Mouse (Mus musculus) heart, embryonic 10.5 days (tissue): ENCODE results near the gene Cib4. TPM values are rescaled to one million over a fixed set of nuclear protein-coding genes. Genes with fewer than 3 reads are reported as not detected.
A peak's percentile ranks its signal among the peaks of the same experiment; 100 is the strongest.

Experiments used
- DNase-seq: peaks from one replicate; pipeline ENCODE4 v3.0.0-alpha.2; 2017; ENCODE audit warnings: low spot score
- H3K27ac ChIP-seq: fragments of 300-500 bp; sonication (generic); 2 replicates; pipeline ENCODE4 v1.5.1; 2016; ENCODE audit warnings: mild to moderate bottlenecking
- H3K27me3 ChIP-seq: fragments of 300-500 bp; sonication (generic); 2 replicates; pipeline ENCODE4 v1.6.1; 2016; ENCODE audit warnings: mild to moderate bottlenecking; ENCODE audit not compliant: poor library complexity, insufficient read depth, severe bottlenecking
- H3K36me3 ChIP-seq: fragments of 300-500 bp; sonication (generic); 2 replicates; pipeline ENCODE4 v1.6.1; 2016; ENCODE audit warnings: mild to moderate bottlenecking, moderate library complexity
- H3K4me1 ChIP-seq: fragments of 300-500 bp; sonication (generic); 2 replicates; pipeline ENCODE4 v1.6.1; 2016; ENCODE audit warnings: mild to moderate bottlenecking
- H3K4me3 ChIP-seq: fragments of 300-500 bp; sonication (generic); 2 replicates; pipeline ENCODE4 v1.5.1; 2016; ENCODE audit warnings: mild to moderate bottlenecking, moderate library complexity
- H3K9me3 ChIP-seq: fragments of 300-500 bp; sonication (generic); 2 replicates; pipeline ENCODE4 v1.6.1; 2016; ENCODE audit warnings: mild to moderate bottlenecking, moderate library complexity
- WGBS: fragments of 180-500 bp; shearing (Covaris S2); methylation state at CpG from one replicate; pipeline ENCODE4 v1.1.7; 2016; 5-methylcytosine and 5-hydroxymethylcytosine counted together
- polyA plus RNA-seq: library from polyadenylated mRNA; unstranded; fragments of >200 nt; fragmentation: Nextera tagmentation; extraction: Ambion mirVana; gene quantifications from 2 replicates; pipeline ENCODE4 v1.2.1, GENCODE M21; 2016

The Cib4 gene
- polyA plus RNA-seq, 1 experiment from 2014 or later, result not detected

DNA sequence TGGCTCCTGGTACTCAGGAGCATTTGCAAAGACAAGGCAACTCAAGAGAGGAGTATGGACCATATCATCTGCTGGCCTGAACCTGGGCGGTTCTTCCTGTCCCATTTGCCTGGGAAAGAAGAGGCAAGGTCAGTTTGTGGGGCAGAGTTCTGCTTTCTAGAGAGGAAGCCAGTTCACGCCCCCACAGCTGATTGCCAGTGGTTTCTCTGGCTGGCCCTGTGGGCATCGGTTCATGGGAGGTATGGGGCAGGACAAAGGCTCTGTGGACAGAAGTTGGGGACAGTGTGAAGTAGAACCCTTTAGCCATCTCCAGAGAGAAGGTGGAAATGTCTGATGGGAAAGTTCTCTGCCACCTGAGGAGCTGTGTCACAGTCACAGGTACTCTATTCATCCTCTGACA, 22.5 kb downstream of the Cib4 start:
- Histone ChIP-seq H3K27ac (0 out of 2 replicates have a peak overlapping the region, but pooled peaks have one; percentile 48), H3K27me3 (peaks cover 5% of the 10 kb centered on the region), H3K4me3 (no peak overlapping the region), H3K9me3 (no peaks in the 10 kb centered on the region), H3K4me1 (peaks cover 51% of the 10 kb centered on the region), H3K36me3 (no peaks in the 10 kb centered on the region)
- DNase-seq, result no peak
- 80% methylated on average over 3 of the region's 3 CpGs for WGBS

DNA sequence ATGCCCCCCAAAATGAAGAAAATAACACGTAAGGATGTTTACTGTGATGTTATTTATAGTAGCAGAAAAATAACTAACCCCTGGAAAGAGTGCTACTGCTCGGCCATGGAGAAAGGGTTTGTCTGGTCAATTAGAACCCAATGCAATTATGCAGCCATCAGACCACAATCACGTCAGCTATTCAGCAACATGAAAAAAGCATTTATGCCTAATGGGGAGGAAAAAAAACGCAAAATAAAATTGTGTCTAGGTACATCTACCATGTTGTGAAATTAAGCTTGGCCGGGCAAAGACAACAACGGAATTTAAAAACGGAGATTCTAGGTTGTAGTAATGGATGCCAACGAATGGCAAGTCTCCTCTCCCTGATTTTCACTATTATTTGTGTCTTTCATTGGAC, 23.2 kb downstream of the Cib4 start:
- no peak overlapping the region for H3K4me3 ChIP-seq
- no peaks in the 10 kb centered on the region for H3K9me3 ChIP-seq
- 90% methylated on average over 8 of the region's 8 CpGs for WGBS
- H3K27ac ChIP-seq, result no peak overlapping the region
- no peaks in the 10 kb centered on the region for H3K27me3 ChIP-seq
- peaks cover 48% of the 10 kb centered on the region for H3K4me1 ChIP-seq
- H3K36me3 ChIP-seq, result no peaks in the 10 kb centered on the region
- no peak for DNase-seq

DNA sequence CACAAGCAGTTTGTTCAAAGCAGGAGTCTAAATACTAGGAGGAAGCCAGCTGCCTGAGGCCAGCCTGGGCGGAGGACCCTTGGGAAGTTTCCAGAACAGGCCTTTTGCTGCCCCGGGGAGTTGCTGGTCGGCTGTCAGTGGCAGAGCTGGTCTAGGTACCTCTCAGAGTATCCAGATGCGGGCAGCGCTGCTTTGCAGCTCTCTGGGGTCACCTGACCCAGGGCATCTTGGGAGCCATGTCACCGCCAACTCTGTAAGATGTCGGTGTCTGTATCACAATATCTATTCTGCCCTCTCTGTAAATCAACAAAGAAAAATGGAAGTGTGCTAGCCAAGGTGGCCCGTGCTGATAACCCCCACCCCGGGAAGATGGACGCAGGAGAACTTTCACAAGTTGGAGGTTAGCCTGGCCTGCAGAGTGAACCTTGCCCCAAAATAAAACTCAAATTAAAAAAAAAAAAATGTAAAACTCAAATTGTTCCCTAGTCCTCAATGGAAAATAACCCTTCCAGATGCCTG, 25.4 kb downstream of the Cib4 start:
- 77% methylated on average over 10 of the region's 10 CpGs for WGBS
- no peak overlapping the region for H3K4me3 ChIP-seq
- no peaks in the 10 kb centered on the region for H3K27me3 ChIP-seq
- DNase-seq, result no peak
- H3K27ac ChIP-seq, result 0 out of 2 replicates have a peak overlapping the region, but pooled peaks have one; percentile 5
- peaks cover 31% of the 10 kb centered on the region for H3K4me1 ChIP-seq
- no peaks in the 10 kb centered on the region for H3K9me3 ChIP-seq
- H3K36me3 ChIP-seq, result no peaks in the 10 kb centered on the region

DNA sequence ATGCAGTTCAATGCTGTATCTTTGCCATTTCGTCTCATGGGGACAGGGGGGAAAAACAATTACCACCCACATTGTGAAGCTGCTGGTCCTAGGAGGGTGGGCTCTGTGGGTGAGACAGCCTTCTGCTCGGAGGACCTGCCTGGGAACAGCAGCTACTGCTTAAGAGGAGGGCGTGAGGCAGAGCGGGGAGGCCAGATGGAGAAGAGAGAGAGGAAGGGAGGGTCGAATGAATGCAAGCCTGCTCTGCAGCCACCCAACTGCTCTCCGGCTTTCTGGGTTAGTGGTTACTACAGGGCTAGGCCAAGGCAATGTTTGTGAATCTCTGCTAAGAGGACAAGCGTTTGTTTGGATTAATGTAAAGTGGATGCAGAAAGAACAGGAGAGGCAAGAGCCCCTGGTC, 26.1 kb downstream of the Cib4 start:
- no peaks in the 10 kb centered on the region for H3K9me3 ChIP-seq
- DNase-seq, result no peak
- H3K4me1 ChIP-seq, result peaks cover 29% of the 10 kb centered on the region
- H3K4me3 ChIP-seq, result no peak overlapping the region
- peak overlapping the region; percentile 62; the same call in 1 of the 2 replicates for H3K27ac ChIP-seq
- no peaks in the 10 kb centered on the region for H3K27me3 ChIP-seq
- no peaks in the 10 kb centered on the region for H3K36me3 ChIP-seq
- 40% methylated on average over 7 of the region's 7 CpGs for WGBS

DNA sequence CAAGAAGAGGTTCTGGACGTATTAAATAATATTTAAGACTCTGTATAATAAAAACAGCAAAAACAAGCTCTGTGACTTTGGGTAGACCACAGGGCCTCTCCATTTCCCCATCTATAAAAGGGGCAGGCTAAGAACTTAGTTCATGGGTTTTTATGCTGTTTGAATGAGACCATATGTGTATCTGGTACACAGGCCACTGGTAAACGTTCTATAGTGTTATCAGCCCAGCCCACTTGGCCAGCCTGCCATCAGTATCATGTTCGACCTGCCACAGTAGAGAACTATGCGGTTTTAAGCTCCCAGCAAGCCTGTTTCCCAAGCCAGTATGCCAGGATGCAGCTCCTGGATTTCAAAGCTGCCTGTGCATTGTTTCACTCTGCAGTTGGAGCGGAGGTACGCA, 27.1 kb downstream of the Cib4 start:
- H3K9me3 ChIP-seq, result no peaks in the 10 kb centered on the region
- no peaks in the 10 kb centered on the region for H3K36me3 ChIP-seq
- no peaks in the 10 kb centered on the region for H3K27me3 ChIP-seq
- WGBS, result 62% methylated on average over 6 of the region's 6 CpGs
- H3K4me1 ChIP-seq, result peaks cover 20% of the 10 kb centered on the region
- DNase-seq, result no peak
- no peak overlapping the region for H3K4me3 ChIP-seq
- H3K27ac ChIP-seq, result peak overlapping the region; percentile 62

DNA sequence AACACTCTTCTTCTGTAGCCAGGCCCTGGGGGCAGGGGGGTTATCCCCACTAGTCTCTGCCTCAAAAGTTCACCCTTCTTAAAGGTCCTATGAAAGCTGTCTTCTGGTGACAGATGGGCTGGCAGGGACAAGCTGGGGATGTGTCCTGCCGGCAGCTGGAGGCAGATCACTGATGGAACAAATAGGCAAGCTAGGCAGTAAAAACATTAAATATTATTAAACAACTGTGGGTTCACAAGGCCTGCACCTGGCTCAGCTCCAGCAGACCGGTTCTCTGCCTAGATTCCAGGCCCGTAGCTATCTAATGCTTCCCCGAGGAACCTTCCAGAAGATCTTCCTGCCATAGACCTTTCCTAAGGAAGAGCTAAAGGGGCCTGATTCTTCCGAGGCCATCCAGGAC, 27.5 kb downstream of the Cib4 start:
- H3K4me3 ChIP-seq, result no peak overlapping the region
- H3K9me3 ChIP-seq, result no peaks in the 10 kb centered on the region
- peak overlapping the region; percentile 59; the same call in 1 of the 2 replicates for H3K27ac ChIP-seq
- H3K36me3 ChIP-seq, result no peaks in the 10 kb centered on the region
- DNase-seq, result no peak
- H3K4me1 ChIP-seq, result peaks cover 20% of the 10 kb centered on the region
- WGBS, result 73% methylated on average over 5 of the region's 5 CpGs
- no peaks in the 10 kb centered on the region for H3K27me3 ChIP-seq

DNA sequence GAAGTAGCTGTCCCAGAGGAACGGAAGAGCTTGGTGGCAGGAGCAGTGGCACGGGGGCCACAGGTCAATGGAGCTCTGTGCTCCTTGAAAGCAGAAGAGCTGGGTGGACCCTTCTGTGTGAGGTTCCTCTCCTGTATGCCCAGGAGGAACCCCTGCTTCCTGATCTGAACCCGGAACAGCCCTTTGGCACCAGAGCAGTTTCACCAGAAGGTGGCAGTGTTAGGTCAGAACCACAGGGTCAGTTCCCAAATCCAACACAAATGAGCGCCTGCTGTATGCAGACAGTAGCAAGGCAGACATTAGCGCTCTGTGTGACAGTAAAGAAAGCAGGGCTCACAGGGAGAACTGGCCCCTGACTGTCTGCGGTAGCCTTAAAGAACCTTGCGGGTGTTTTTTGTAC, 29.3 kb downstream of the Cib4 start:
- DNase-seq, result no peak
- Histone ChIP-seq H3K27me3 (no peaks in the 10 kb centered on the region), H3K36me3 (no peaks in the 10 kb centered on the region), H3K9me3 (no peaks in the 10 kb centered on the region), H3K4me3 (no peak overlapping the region), H3K27ac (peak overlapping the region; percentile 65; the same call in 1 of the 2 replicates), H3K4me1 (peaks cover 20% of the 10 kb centered on the region)
- WGBS, result 44% methylated on average over 7 of the region's 7 CpGs

DNA sequence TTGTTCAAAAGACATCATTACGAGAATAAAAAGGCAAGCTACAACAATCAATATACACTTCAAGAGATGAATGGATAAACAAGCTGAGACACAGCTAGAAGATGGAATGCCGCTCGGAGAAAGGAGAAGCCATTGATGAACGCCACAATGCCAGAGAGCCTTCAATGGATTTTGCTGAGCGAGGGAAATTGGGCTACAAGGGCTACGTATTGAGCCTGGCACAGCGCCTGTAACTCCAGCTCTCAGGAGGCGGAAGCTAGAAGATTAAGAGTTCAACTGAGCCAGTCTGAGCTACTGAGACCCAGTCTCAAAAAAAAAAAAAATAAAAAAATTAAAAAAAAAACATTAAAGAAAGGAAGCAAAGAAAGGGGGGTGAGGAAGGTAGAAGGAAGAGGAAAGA, 32.5 kb downstream of the Cib4 start:
- Histone ChIP-seq H3K4me3 (no peak overlapping the region), H3K9me3 (no peaks in the 10 kb centered on the region), H3K27ac (no peak overlapping the region), H3K4me1 (peaks cover 16% of the 10 kb centered on the region), H3K36me3 (no peaks in the 10 kb centered on the region), H3K27me3 (no peaks in the 10 kb centered on the region)
- WGBS, result 87% methylated on average over 8 of the region's 8 CpGs
- DNase-seq, result no peak

DNA sequence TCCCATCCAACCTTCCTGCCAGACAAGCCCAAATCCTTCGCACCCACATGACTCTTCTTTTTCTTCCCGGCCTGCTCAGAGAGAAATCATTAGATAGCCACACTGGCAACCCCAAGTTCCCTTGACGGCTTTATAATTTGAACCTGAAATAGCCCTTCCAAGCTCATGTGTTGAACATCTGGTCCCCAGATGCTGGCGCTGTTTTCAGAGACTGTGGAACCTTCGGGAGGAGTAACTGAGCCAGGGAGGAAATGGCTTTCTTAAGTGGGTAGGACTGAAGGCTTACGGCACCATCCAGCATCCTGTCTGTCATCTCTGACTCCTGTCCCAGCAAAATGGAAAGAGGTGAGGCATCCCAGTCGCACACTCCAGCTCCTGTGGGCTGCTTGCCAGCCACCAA, 48.3 kb downstream of the Cib4 start:
- Histone ChIP-seq H3K4me3 (no peak overlapping the region), H3K27ac (no peak overlapping the region), H3K9me3 (no peaks in the 10 kb centered on the region), H3K27me3 (no peaks in the 10 kb centered on the region), H3K36me3 (no peaks in the 10 kb centered on the region), H3K4me1 (peaks cover 36% of the 10 kb centered on the region)
- no peak for DNase-seq
- 63% methylated on average over 7 of the region's 7 CpGs for WGBS

DNA sequence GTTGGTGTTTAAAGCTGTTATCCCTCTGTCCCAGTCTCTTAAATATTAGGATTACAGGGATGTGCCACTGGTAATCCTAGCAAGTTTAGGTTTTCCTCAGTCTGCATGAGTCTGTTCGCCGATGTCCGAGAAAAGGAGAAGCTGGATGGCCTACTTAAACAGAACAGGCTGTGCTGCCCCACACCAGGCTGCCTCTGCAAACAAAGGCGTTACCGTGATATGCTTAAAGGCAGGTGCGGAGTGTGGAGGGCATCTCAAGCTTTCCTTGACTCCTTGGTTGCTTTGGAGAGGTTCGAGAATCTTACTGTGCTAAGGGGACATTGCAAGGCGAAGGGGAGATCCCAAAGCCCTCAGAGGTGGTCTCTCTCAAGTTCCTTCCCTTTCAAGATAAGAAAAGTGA, 48.8 kb downstream of the Cib4 start:
- 75% methylated on average over 8 of the region's 8 CpGs for WGBS
- Histone ChIP-seq H3K27me3 (no peaks in the 10 kb centered on the region), H3K9me3 (no peaks in the 10 kb centered on the region), H3K4me1 (peaks cover 33% of the 10 kb centered on the region), H3K36me3 (no peaks in the 10 kb centered on the region), H3K27ac (no peak overlapping the region), H3K4me3 (no peak overlapping the region)
- no peak for DNase-seq

DNA sequence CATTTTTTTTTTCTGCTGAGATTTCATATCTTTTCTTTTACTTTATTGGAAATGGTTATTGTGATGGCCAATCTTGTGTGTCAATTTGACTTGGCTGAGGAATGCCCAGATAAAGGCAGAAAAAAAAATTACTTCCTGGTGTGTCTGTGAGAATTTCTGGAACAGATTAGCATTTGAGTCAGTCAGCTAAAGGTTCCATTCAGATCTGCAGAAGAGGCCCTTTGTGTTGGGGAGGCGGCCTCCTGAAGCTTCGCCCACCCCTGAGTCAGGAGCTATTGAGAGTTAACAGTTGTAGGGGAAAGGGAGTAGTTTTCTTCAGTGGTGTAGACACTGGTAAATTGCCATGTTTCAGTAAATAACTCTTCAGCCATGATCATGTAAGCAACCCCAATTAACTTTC, 50.3 kb downstream of the Cib4 start:
- H3K4me3 ChIP-seq, result no peak overlapping the region
- 77% methylated on average over 2 of the region's 2 CpGs for WGBS
- DNase-seq, result no peak
- peaks cover 33% of the 10 kb centered on the region for H3K4me1 ChIP-seq
- no peak overlapping the region for H3K27ac ChIP-seq
- H3K9me3 ChIP-seq, result no peaks in the 10 kb centered on the region
- H3K36me3 ChIP-seq, result no peaks in the 10 kb centered on the region
- H3K27me3 ChIP-seq, result no peaks in the 10 kb centered on the region

DNA sequence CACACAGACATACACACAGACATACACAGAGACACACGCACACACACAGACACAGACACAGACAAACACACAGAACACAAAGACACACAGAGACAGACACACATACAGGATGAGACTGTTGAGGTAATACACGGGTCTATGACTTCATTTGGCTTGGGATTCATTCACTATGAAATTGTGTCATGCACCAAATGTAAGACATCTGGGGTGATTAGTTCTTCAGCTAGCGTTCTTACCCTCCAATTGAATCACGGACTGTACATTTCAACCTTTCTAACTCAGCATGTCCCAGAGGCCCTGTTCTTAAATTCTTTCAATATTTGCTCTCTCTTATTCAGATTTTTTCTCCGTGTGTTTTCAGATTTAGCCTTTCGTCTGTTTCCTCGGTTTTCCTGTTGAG, 51.0 kb downstream of the Cib4 start:
- Histone ChIP-seq H3K27me3 (no peaks in the 10 kb centered on the region), H3K36me3 (no peaks in the 10 kb centered on the region), H3K27ac (no peak overlapping the region), H3K4me3 (no peak overlapping the region), H3K4me1 (peaks cover 29% of the 10 kb centered on the region), H3K9me3 (no peaks in the 10 kb centered on the region)
- no peak for DNase-seq
- WGBS, result 85% methylated on average over 7 of the region's 7 CpGs

DNA sequence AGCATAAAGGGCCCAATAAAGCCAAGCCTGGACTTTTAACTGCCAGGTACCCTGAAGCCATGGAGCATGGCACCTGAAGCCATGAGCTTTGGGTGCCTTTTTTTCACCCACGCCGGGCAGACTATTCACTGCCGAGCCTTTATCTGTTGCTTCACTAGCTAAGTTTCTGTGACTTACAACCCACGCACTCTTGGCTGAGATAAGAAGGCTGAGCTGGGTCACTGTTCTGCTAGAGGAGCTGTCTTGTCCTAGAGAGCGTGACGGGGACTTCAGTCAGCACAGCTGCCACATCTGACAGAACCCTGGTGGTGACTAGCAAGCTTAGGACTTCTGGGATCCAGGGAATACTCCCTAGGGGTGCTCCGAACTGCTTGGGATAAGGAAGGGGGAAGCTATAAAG, 51.9 kb downstream of the Cib4 start:
- 28% methylated on average over 7 of the region's 7 CpGs for WGBS
- no peak for DNase-seq
- Histone ChIP-seq H3K9me3 (no peaks in the 10 kb centered on the region), H3K4me1 (peaks cover 21% of the 10 kb centered on the region), H3K36me3 (no peaks in the 10 kb centered on the region), H3K4me3 (no peak overlapping the region), H3K27me3 (no peaks in the 10 kb centered on the region), H3K27ac (no peak overlapping the region)

DNA sequence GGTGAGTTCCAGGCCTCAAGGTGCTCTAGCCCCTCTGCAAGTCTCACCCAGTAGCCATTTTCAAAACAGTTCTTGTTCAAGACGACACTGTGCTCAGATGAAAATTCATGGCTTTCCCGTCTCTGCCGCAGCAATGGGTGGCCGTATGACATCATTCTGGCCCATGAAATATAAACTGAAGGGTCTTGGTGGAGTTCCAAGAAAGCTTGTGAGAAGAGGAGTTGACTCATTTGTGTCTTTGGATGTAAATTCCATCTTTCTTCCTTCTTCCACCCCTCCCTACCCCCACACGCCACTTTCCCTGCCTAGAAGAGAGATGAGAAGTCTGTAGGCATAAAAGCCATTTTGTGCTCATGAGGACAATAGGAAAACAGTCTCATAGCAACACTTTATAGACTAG, 54.8 kb downstream of the Cib4 start:
- 87% methylated on average over 5 of the region's 5 CpGs for WGBS
- Histone ChIP-seq H3K27me3 (no peaks in the 10 kb centered on the region), H3K4me3 (no peak overlapping the region), H3K36me3 (no peaks in the 10 kb centered on the region), H3K4me1 (peaks cover 12% of the 10 kb centered on the region), H3K9me3 (no peaks in the 10 kb centered on the region), H3K27ac (no peak overlapping the region)
- no peak for DNase-seq
